Mouse (Mus musculus): Measurements from ENCODE around the gene Ticrr.
A peak's percentile ranks its signal among the peaks of the same experiment; 100 is the strongest.

Gene Ticrr

GRCm38 (mm10) chr7:79696495-79696894 is 36.5 kb downstream of the Ticrr start:
- DNase-seq: no peak

GRCm38 (mm10) chr7:79702755-79703154 is 42.8 kb downstream of the Ticrr start:
- no peak for DNase-seq

- no peak for DNase-seq
Observed at GRCm38 (mm10) chr7:79705210-79705609, 45.2 kb downstream of the Ticrr start.

GRCm38 (mm10) chr7:79710130-79710607 is 50.2 kb downstream of the Ticrr start:
- peak; percentile 43 for DNase-seq

- DNase-seq: no peak
Observed at GRCm38 (mm10) chr7:79710831-79711230, 50.8 kb downstream of the Ticrr start.

GRCm38 (mm10) chr7:79715187-79715981 is 55.4 kb downstream of the Ticrr start, which contains the start of gene Kif7:
Gene Kif7, minus strand, starts transcription at chr7:79715720.
- peak; percentile 92 for DNase-seq

- peak; percentile 70 for DNase-seq
Observed at GRCm38 (mm10) chr7:79721386-79721977, 61.5 kb downstream of the Ticrr start.

GRCm38 (mm10) chr7:79727091-79727490 is 67.1 kb downstream of the Ticrr start:
- DNase-seq: peak; percentile 73

- peak; percentile 76 for DNase-seq
Observed at GRCm38 (mm10) chr7:79728219-79728618, 68.2 kb downstream of the Ticrr start.

GRCm38 (mm10) chr7:79729169-79729568 is 69.2 kb downstream of the Ticrr start:
- peak; percentile 71 for DNase-seq

- no peak for DNase-seq
Observed at GRCm38 (mm10) chr7:79729743-79730370, 69.9 kb downstream of the Ticrr start.

GRCm38 (mm10) chr7:79731438-79731837 is 71.4 kb downstream of the Ticrr start:
- no peak for DNase-seq

GRCm38 (mm10) chr7:79732622-79733021 is 72.6 kb downstream of the Ticrr start, which contains the start of gene Plin1:
Gene Plin1, minus strand, starts transcription at chr7:79732903.
- DNase-seq: no peak

- DNase-seq: peak; percentile 92
Observed at GRCm38 (mm10) chr7:79734563-79734962, 74.6 kb downstream of the Ticrr start.

- no peak for DNase-seq
Observed at GRCm38 (mm10) chr7:79736511-79736910, 76.5 kb downstream of the Ticrr start.

- DNase-seq: no peak
Observed at GRCm38 (mm10) chr7:79738913-79739312, 78.9 kb downstream of the Ticrr start.

- DNase-seq: no peak
Observed at GRCm38 (mm10) chr7:79740279-79740678, 80.3 kb downstream of the Ticrr start.

- DNase-seq: no peak
Observed at GRCm38 (mm10) chr7:79742277-79742658, 82.3 kb downstream of the Ticrr start.

- DNase-seq: peak; percentile 90
Observed at GRCm38 (mm10) chr7:79742659-79743536, 82.9 kb downstream of the Ticrr start, which contains the start of the genes Pex11a and Wdr93. Gene Pex11a, minus strand, starts transcription at chr7:79743131. Gene Wdr93, plus strand, starts transcription at chr7:79743163.

GRCm38 (mm10) chr7:79744051-79744450 is 84.1 kb downstream of the Ticrr start:
- DNase-seq: no peak

- no peak for DNase-seq
Observed at GRCm38 (mm10) chr7:79744585-79744984, 84.6 kb downstream of the Ticrr start.

- no peak for DNase-seq
Observed at GRCm38 (mm10) chr7:79747659-79748058, 87.7 kb downstream of the Ticrr start.

Measured in kidney, postnatal 14 days (tissue).